Mouse (Mus musculus): ENCODE measurements at regions not wholly inside any gene's neighbourhood (a gene's known extent, or its start where the extent isn't known, plus 50 kb on each side); places are given as distances from the start of the nearest gene placed in this dataset.

GRCm38 (mm10) chr4:53315876-53316762 is 124.1 kb upstream of the Slc44a1 start:
- Histone ChIP-seq H3K4me3 (ENCODE audit: low read length) (no peak overlapping the region), H3K27ac (ENCODE audit: low read depth, low read length) (peak overlapping the region; percentile 78), H3K9me3 (ENCODE audit: control insufficient read depth, low read length) (no peaks in the 10 kb centered on the region), H3K36me3 (ENCODE audit: control insufficient read depth, insufficient read depth, low read length) (no peaks in the 10 kb centered on the region), H3K27me3 (replicated peaks; ENCODE audit: control insufficient read depth, insufficient read depth, low read length) (no peaks in the 10 kb centered on the region), H3K4me2 (ENCODE audit: low read length) (no peak overlapping the region), H3K9ac (ENCODE audit: low read depth, low read length) (no peak overlapping the region), H3K4me1 (ENCODE audit: control insufficient read depth, insufficient read depth, low read depth, low read length) (peaks cover 13% of the 10 kb centered on the region)
- ATAC-seq, result no peak
- 73% methylated on average over 13 of the region's 13 CpGs for WGBS

DNA sequence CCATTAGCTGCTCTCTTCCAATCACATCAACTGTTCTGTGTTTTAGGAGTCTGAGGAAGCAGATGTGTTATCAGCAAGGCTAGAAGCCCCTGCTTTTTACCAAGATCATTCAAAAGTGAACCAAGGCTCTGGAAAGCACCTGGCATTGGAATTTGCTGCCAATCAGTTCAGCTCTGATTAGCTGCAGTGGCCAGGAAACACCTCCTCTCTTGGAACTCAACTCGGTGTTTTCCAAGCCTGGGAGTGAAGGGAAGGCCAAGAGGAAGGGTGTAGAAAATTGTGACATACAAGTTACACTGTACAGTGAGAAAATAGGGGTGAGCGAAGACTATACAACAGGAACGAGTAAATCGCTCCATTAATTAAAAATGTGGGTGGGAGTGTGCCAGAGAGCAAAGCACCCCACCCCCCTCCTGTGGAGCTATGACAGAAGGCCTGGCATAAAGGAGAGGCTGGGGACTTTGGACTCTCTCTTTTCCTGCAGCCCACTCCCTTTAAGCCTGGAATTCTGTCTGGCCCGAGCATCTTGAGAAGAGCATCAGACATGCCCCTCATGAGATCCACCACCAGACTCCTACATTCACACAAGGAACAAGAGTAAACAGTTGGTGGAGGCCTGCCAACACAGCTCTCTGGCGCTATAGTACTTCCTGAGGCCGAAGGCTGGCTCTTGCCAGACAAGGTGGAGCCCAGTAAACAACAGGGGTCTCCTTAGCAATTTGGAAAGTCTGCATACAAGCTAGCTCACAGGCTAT is 124.9 kb upstream of the Slc44a1 start:
- Histone ChIP-seq H3K9me3 (ENCODE audit: control insufficient read depth, low read length) (no peaks in the 10 kb centered on the region), H3K27ac (ENCODE audit: low read depth, low read length) (peak overlapping the region; percentile 78), H3K4me1 (ENCODE audit: control insufficient read depth, insufficient read depth, low read depth, low read length) (peaks cover 13% of the 10 kb centered on the region), H3K4me3 (ENCODE audit: low read length) (no peak overlapping the region), H3K9ac (ENCODE audit: low read depth, low read length) (no peak overlapping the region), H3K27me3 (replicated peaks; ENCODE audit: control insufficient read depth, insufficient read depth, low read length) (no peaks in the 10 kb centered on the region), H3K4me2 (ENCODE audit: low read length) (peak overlapping the region; percentile 11; the same call in 1 of the 2 replicates), H3K36me3 (ENCODE audit: control insufficient read depth, insufficient read depth, low read length) (no peaks in the 10 kb centered on the region)
- ATAC-seq, result peak; percentile 88
- 44% methylated on average over 7 of the region's 7 CpGs for WGBS

- no peak for ATAC-seq
- H3K9ac ChIP-seq (ENCODE audit: low read depth, low read length), result no peak overlapping the region
- H3K4me3 ChIP-seq (ENCODE audit: low read length), result no peak overlapping the region
- H3K4me1 ChIP-seq (ENCODE audit: control insufficient read depth, insufficient read depth, low read depth, low read length), result peaks cover 13% of the 10 kb centered on the region
- no peaks in the 10 kb centered on the region for H3K36me3 ChIP-seq (ENCODE audit: control insufficient read depth, insufficient read depth, low read length)
- H3K27ac ChIP-seq (ENCODE audit: low read depth, low read length), result no peak overlapping the region
- WGBS, result 92% methylated on average over 8 of the region's 8 CpGs
- no peak overlapping the region for H3K4me2 ChIP-seq (ENCODE audit: low read length)
- no peaks in the 10 kb centered on the region for H3K9me3 ChIP-seq (ENCODE audit: control insufficient read depth, low read length)
- H3K27me3 ChIP-seq (replicated peaks; ENCODE audit: control insufficient read depth, insufficient read depth, low read length), result no peaks in the 10 kb centered on the region
Observed at GRCm38 (mm10) chr4:53314076-53314475, 126.1 kb upstream of the Slc44a1 start.

GRCm38 (mm10) chr4:53307121-53307520 is 133.1 kb upstream of the Slc44a1 start:
- Histone ChIP-seq H3K36me3 (ENCODE audit: control insufficient read depth, insufficient read depth, low read length) (no peaks in the 10 kb centered on the region), H3K27me3 (replicated peaks; ENCODE audit: control insufficient read depth, insufficient read depth, low read length) (no peaks in the 10 kb centered on the region), H3K9ac (ENCODE audit: low read depth, low read length) (no peak overlapping the region), H3K9me3 (ENCODE audit: control insufficient read depth, low read length) (no peaks in the 10 kb centered on the region), H3K4me2 (ENCODE audit: low read length) (no peak overlapping the region), H3K4me3 (ENCODE audit: low read length) (no peak overlapping the region), H3K27ac (ENCODE audit: low read depth, low read length) (no peak overlapping the region), H3K4me1 (ENCODE audit: control insufficient read depth, insufficient read depth, low read depth, low read length) (no peaks in the 10 kb centered on the region)
- 76% methylated on average over 4 of the region's 4 CpGs for whole genome bisulfite sequencing
- ATAC-seq, result no peak

- Histone ChIP-seq H3K9me3 (ENCODE audit: control insufficient read depth, low read length) (no peaks in the 10 kb centered on the region), H3K4me3 (ENCODE audit: low read length) (no peak overlapping the region), H3K9ac (ENCODE audit: low read depth, low read length) (no peak overlapping the region), H3K4me2 (ENCODE audit: low read length) (no peak overlapping the region), H3K27me3 (replicated peaks; ENCODE audit: control insufficient read depth, insufficient read depth, low read length) (no peaks in the 10 kb centered on the region), H3K36me3 (ENCODE audit: control insufficient read depth, insufficient read depth, low read length) (no peaks in the 10 kb centered on the region), H3K27ac (ENCODE audit: low read depth, low read length) (no peak overlapping the region), H3K4me1 (ENCODE audit: control insufficient read depth, insufficient read depth, low read depth, low read length) (no peaks in the 10 kb centered on the region)
- 80% methylated on average over 4 of the region's 4 CpGs for WGBS
- no peak for ATAC-seq
Observed at GRCm38 (mm10) chr4:53304782-53305385, 135.3 kb upstream of the Slc44a1 start.

DNA sequence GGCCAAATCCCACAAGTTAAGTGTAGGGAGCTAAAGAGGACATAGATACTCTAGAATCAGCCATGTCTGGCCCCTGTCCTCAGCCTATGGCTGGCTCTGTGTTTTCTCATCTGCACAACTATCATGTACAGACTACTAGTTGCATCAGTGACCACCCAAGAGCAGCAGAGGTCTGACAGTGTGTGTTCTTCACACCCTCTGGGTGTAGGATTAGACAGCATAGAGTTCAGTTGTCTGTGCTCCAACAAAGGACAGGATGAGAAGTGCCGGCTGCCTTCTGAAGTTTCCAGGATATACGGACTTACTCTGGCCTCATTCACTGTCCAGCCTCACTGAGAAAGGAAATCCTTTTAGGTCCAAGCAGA is 135.9 kb upstream of the Slc44a1 start:
- Histone ChIP-seq H3K4me2 (ENCODE audit: low read length) (no peak overlapping the region), H3K9me3 (ENCODE audit: control insufficient read depth, low read length) (no peaks in the 10 kb centered on the region), H3K4me1 (ENCODE audit: control insufficient read depth, insufficient read depth, low read depth, low read length) (no peaks in the 10 kb centered on the region), H3K36me3 (ENCODE audit: control insufficient read depth, insufficient read depth, low read length) (no peaks in the 10 kb centered on the region), H3K27me3 (replicated peaks; ENCODE audit: control insufficient read depth, insufficient read depth, low read length) (no peaks in the 10 kb centered on the region), H3K27ac (ENCODE audit: low read depth, low read length) (no peak overlapping the region), H3K4me3 (ENCODE audit: low read length) (no peak overlapping the region), H3K9ac (ENCODE audit: low read depth, low read length) (no peak overlapping the region)
- WGBS, result 64% methylated on average over 2 of the region's 2 CpGs
- ATAC-seq, result no peak

- Histone ChIP-seq H3K27me3 (replicated peaks; ENCODE audit: control insufficient read depth, insufficient read depth, low read length) (no peaks in the 10 kb centered on the region), H3K27ac (ENCODE audit: low read depth, low read length) (no peak overlapping the region), H3K36me3 (ENCODE audit: control insufficient read depth, insufficient read depth, low read length) (no peaks in the 10 kb centered on the region), H3K9ac (ENCODE audit: low read depth, low read length) (no peak overlapping the region), H3K4me1 (ENCODE audit: control insufficient read depth, insufficient read depth, low read depth, low read length) (no peaks in the 10 kb centered on the region), H3K4me3 (ENCODE audit: low read length) (no peak overlapping the region), H3K4me2 (ENCODE audit: low read length) (no peak overlapping the region), H3K9me3 (ENCODE audit: control insufficient read depth, low read length) (no peaks in the 10 kb centered on the region)
- 65% methylated on average over 4 of the region's 4 CpGs for WGBS
- ATAC-seq, result no peak
Observed at GRCm38 (mm10) chr4:53303621-53304289, 136.5 kb upstream of the Slc44a1 start.

GRCm38 (mm10) chr4:53297975-53298374 is 138.3 kb upstream of the Abca1 start:
- H3K4me3 ChIP-seq (ENCODE audit: low read length), result no peak overlapping the region
- no peak overlapping the region for H3K27ac ChIP-seq (ENCODE audit: low read depth, low read length)
- H3K27me3 ChIP-seq (replicated peaks; ENCODE audit: control insufficient read depth, insufficient read depth, low read length), result no peaks in the 10 kb centered on the region
- no peaks in the 10 kb centered on the region for H3K36me3 ChIP-seq (ENCODE audit: control insufficient read depth, insufficient read depth, low read length)
- ATAC-seq, result no peak
- H3K9ac ChIP-seq (ENCODE audit: low read depth, low read length), result no peak overlapping the region
- H3K4me2 ChIP-seq (ENCODE audit: low read length), result no peak overlapping the region
- H3K9me3 ChIP-seq (ENCODE audit: control insufficient read depth, low read length), result no peaks in the 10 kb centered on the region
- no peaks in the 10 kb centered on the region for H3K4me1 ChIP-seq (ENCODE audit: control insufficient read depth, insufficient read depth, low read depth, low read length)

GRCm38 (mm10) chr4:53292606-53293005 is 132.9 kb upstream of the Abca1 start:
- WGBS, result 91% methylated on average over 3 of the region's 3 CpGs
- Histone ChIP-seq H3K36me3 (ENCODE audit: control insufficient read depth, insufficient read depth, low read length) (no peaks in the 10 kb centered on the region), H3K9ac (ENCODE audit: low read depth, low read length) (no peak overlapping the region), H3K4me3 (ENCODE audit: low read length) (no peak overlapping the region), H3K27ac (ENCODE audit: low read depth, low read length) (no peak overlapping the region), H3K27me3 (replicated peaks; ENCODE audit: control insufficient read depth, insufficient read depth, low read length) (no peaks in the 10 kb centered on the region), H3K9me3 (ENCODE audit: control insufficient read depth, low read length) (no peaks in the 10 kb centered on the region), H3K4me1 (ENCODE audit: control insufficient read depth, insufficient read depth, low read depth, low read length) (no peaks in the 10 kb centered on the region), H3K4me2 (ENCODE audit: low read length) (no peak overlapping the region)
- no peak for ATAC-seq
